Mouse (Mus musculus): ENCODE measurements around the gene Eva1c. TPM values are rescaled to one million over a fixed set of nuclear protein-coding genes. Genes with fewer than 3 reads are reported as not detected.
A peak's percentile ranks its signal among the peaks of the same experiment; 100 is the strongest.

The Eva1c gene
- polyA plus RNA-seq, 1 experiment from 2014 or later = 3.6 TPM

- H3K27ac ChIP-seq (replicated peaks) = no peak overlapping the region
- H3K4me1 ChIP-seq = peaks cover 33% of the 10 kb centered on the region
- no peak overlapping the region for H3K4me2 ChIP-seq
- H3K36me3 ChIP-seq = no peaks in the 10 kb centered on the region
- H3K4me3 ChIP-seq = no peak overlapping the region
- H3K9ac ChIP-seq = no peak overlapping the region
- no peaks in the 10 kb centered on the region for H3K9me3 ChIP-seq
- WGBS = 65% methylated on average over 7 of the region's 7 CpGs
- H3K27me3 ChIP-seq (replicated peaks) = no peaks in the 10 kb centered on the region; the same call in 1 of the 2 replicates
- no peak for ATAC-seq (ENCODE audit: extremely low read depth, insufficient number of reproducible peaks, low FRiP score, low TSS enrichment)
Measured at GRCm38 (mm10) chr16:90893019-90893418, 66.5 kb downstream of the Eva1c start.

GRCm38 (mm10) chr16:90893792-90894191 is 67.3 kb downstream of the Eva1c start:
- H3K4me1 ChIP-seq = peaks cover 33% of the 10 kb centered on the region
- ATAC-seq (ENCODE audit: extremely low read depth, insufficient number of reproducible peaks, low FRiP score, low TSS enrichment) = no peak
- whole genome bisulfite sequencing = 46% methylated on average over 9 of the region's 9 CpGs
- no peaks in the 10 kb centered on the region for H3K9me3 ChIP-seq
- H3K27me3 ChIP-seq (replicated peaks) = no peaks in the 10 kb centered on the region; the same call in 1 of the 2 replicates
- H3K4me2 ChIP-seq = no peak overlapping the region
- no peaks in the 10 kb centered on the region for H3K36me3 ChIP-seq
- no peak overlapping the region for H3K4me3 ChIP-seq
- no peak overlapping the region for H3K9ac ChIP-seq
- no peak overlapping the region for H3K27ac ChIP-seq (replicated peaks)

GRCm38 (mm10) chr16:90897651-90898050 is 71.1 kb downstream of the Eva1c start:
- Histone ChIP-seq H3K27me3 (replicated peaks) (no peaks in the 10 kb centered on the region), H3K4me3 (no peak overlapping the region), H3K27ac (replicated peaks) (no peak overlapping the region), H3K9me3 (no peaks in the 10 kb centered on the region), H3K4me1 (peaks cover 28% of the 10 kb centered on the region), H3K4me2 (no peak overlapping the region), H3K36me3 (no peaks in the 10 kb centered on the region), H3K9ac (no peak overlapping the region)
- WGBS = 82% methylated on average over 3 of the region's 3 CpGs
- ATAC-seq (ENCODE audit: extremely low read depth, insufficient number of reproducible peaks, low FRiP score, low TSS enrichment) = no peak

- ATAC-seq (ENCODE audit: extremely low read depth, insufficient number of reproducible peaks, low FRiP score, low TSS enrichment) = no peak
- Histone ChIP-seq H3K4me3 (no peak overlapping the region), H3K9me3 (no peaks in the 10 kb centered on the region), H3K27me3 (replicated peaks) (0 out of 2 replicates have a peak, but pooled peaks cover 4% of the 10 kb centered on the region), H3K9ac (no peak overlapping the region), H3K27ac (replicated peaks) (no peak overlapping the region), H3K4me1 (peaks cover 26% of the 10 kb centered on the region), H3K4me2 (no peak overlapping the region), H3K36me3 (no peaks in the 10 kb centered on the region)
- WGBS = 42% methylated on average over 12 of the region's 12 CpGs
Measured at GRCm38 (mm10) chr16:90899498-90899897, 73.0 kb downstream of the Eva1c start.

GRCm38 (mm10) chr16:90901364-90901763 is 74.8 kb downstream of the Eva1c start:
- no peak overlapping the region for H3K4me2 ChIP-seq
- H3K9me3 ChIP-seq = no peaks in the 10 kb centered on the region
- no peak overlapping the region for H3K27ac ChIP-seq (replicated peaks)
- ATAC-seq (ENCODE audit: extremely low read depth, insufficient number of reproducible peaks, low FRiP score, low TSS enrichment) = peak; percentile 19; the same call in 1 of the 2 replicates
- 0 out of 2 replicates have a peak, but pooled peaks cover 4% of the 10 kb centered on the region for H3K27me3 ChIP-seq (replicated peaks)
- 55% methylated on average over 3 of the region's 4 CpGs for WGBS
- no peak overlapping the region for H3K9ac ChIP-seq
- no peaks in the 10 kb centered on the region for H3K36me3 ChIP-seq
- peaks cover 26% of the 10 kb centered on the region for H3K4me1 ChIP-seq
- no peak overlapping the region for H3K4me3 ChIP-seq

GRCm38 (mm10) chr16:90903300-90903699 is 76.8 kb downstream of the Eva1c start:
- Histone ChIP-seq H3K9ac (no peak overlapping the region), H3K4me3 (no peak overlapping the region), H3K4me1 (peaks cover 26% of the 10 kb centered on the region), H3K27me3 (replicated peaks) (0 out of 2 replicates have a peak, but pooled peaks cover 4% of the 10 kb centered on the region), H3K27ac (replicated peaks) (0 out of 2 replicates have a peak overlapping the region, but pooled peaks have one; percentile 12), H3K36me3 (no peaks in the 10 kb centered on the region), H3K9me3 (no peaks in the 10 kb centered on the region), H3K4me2 (no peak overlapping the region)
- 31% methylated on average over 5 of the region's 5 CpGs for WGBS
- no peak for ATAC-seq (ENCODE audit: extremely low read depth, insufficient number of reproducible peaks, low FRiP score, low TSS enrichment)

- Histone ChIP-seq H3K27me3 (replicated peaks) (peaks cover 18% of the 10 kb centered on the region; the same call in 1 of the 2 replicates), H3K27ac (replicated peaks) (no peak overlapping the region), H3K9ac (no peak overlapping the region), H3K36me3 (no peaks in the 10 kb centered on the region), H3K4me3 (no peak overlapping the region), H3K4me1 (peaks cover 12% of the 10 kb centered on the region), H3K9me3 (no peaks in the 10 kb centered on the region), H3K4me2 (no peak overlapping the region)
- no peak for ATAC-seq (ENCODE audit: extremely low read depth, insufficient number of reproducible peaks, low FRiP score, low TSS enrichment)
- 63% methylated on average over 7 of the region's 7 CpGs for WGBS
Measured at GRCm38 (mm10) chr16:90907250-90907649, 80.7 kb downstream of the Eva1c start.

GRCm38 (mm10) chr16:90910855-90911533 is 84.5 kb downstream of the Eva1c start:
- H3K27me3 ChIP-seq (replicated peaks) = peaks cover 23% of the 10 kb centered on the region; the same call in 1 of the 2 replicates
- 58% methylated on average over 17 of the region's 17 CpGs for WGBS
- no peak overlapping the region for H3K4me3 ChIP-seq
- peaks cover 7% of the 10 kb centered on the region for H3K4me1 ChIP-seq
- H3K27ac ChIP-seq (replicated peaks) = no peak overlapping the region
- H3K4me2 ChIP-seq = no peak overlapping the region
- H3K9ac ChIP-seq = no peak overlapping the region
- no peaks in the 10 kb centered on the region for H3K9me3 ChIP-seq
- H3K36me3 ChIP-seq = no peaks in the 10 kb centered on the region
- no peak for ATAC-seq (ENCODE audit: extremely low read depth, insufficient number of reproducible peaks, low FRiP score, low TSS enrichment)

- Histone ChIP-seq H3K4me1 (peaks cover 12% of the 10 kb centered on the region), H3K9me3 (no peaks in the 10 kb centered on the region), H3K4me3 (no peak overlapping the region), H3K27ac (replicated peaks) (no peak overlapping the region), H3K9ac (no peak overlapping the region), H3K27me3 (replicated peaks) (peaks cover 27% of the 10 kb centered on the region; the same call in 1 of the 2 replicates), H3K4me2 (no peak overlapping the region), H3K36me3 (no peaks in the 10 kb centered on the region)
- no peak for ATAC-seq (ENCODE audit: extremely low read depth, insufficient number of reproducible peaks, low FRiP score, low TSS enrichment)
- 89% methylated on average over 13 of the region's 13 CpGs for WGBS
Measured at GRCm38 (mm10) chr16:90911766-90912165, 85.2 kb downstream of the Eva1c start.

GRCm38 (mm10) chr16:90916040-90916481 is 89.5 kb downstream of the Eva1c start:
- Histone ChIP-seq H3K9ac (peak overlapping the region; percentile 57; the same call in 1 of the 2 replicates), H3K4me3 (no peak overlapping the region), H3K36me3 (no peaks in the 10 kb centered on the region), H3K4me2 (peak overlapping the region; percentile 38), H3K9me3 (no peaks in the 10 kb centered on the region; the same call in 1 of the 2 replicates), H3K27ac (replicated peaks) (peak overlapping the region; percentile 66), H3K4me1 (peaks cover 14% of the 10 kb centered on the region), H3K27me3 (replicated peaks) (peaks cover 44% of the 10 kb centered on the region)
- no peak for ATAC-seq (ENCODE audit: extremely low read depth, insufficient number of reproducible peaks, low FRiP score, low TSS enrichment)
- WGBS = 22% methylated on average over 12 of the region's 12 CpGs

GRCm38 (mm10) chr16:90917156-90917555 is 90.6 kb downstream of the Eva1c start:
- 77% methylated on average over 8 of the region's 8 CpGs for WGBS
- H3K4me1 ChIP-seq = peaks cover 21% of the 10 kb centered on the region
- H3K36me3 ChIP-seq = no peaks in the 10 kb centered on the region
- H3K4me2 ChIP-seq = no peak overlapping the region
- H3K9ac ChIP-seq = no peak overlapping the region
- no peak for ATAC-seq (ENCODE audit: extremely low read depth, insufficient number of reproducible peaks, low FRiP score, low TSS enrichment)
- H3K27me3 ChIP-seq (replicated peaks) = peaks cover 37% of the 10 kb centered on the region
- H3K27ac ChIP-seq (replicated peaks) = no peak overlapping the region
- H3K9me3 ChIP-seq = no peaks in the 10 kb centered on the region; the same call in 1 of the 2 replicates
- H3K4me3 ChIP-seq = no peak overlapping the region

Data from heart, embryonic 13.5 days (tissue).